Mouse (Mus musculus) stomach, embryonic 14.5 days (tissue): Measurements from ENCODE around the gene Scn4b. TPM values are rescaled to one million over a fixed set of nuclear protein-coding genes. Genes with fewer than 3 reads are reported as not detected.
A peak's percentile ranks its signal among the peaks of the same experiment; 100 is the strongest.

Experiments
- ATAC-seq: fragments of 200-750 bp; cut with Nextera tagmentation; 2 replicates; pipeline ENCODE4 v1.8.0; 2017; ENCODE audit warnings: low read depth, moderate TSS enrichment; ENCODE audit not compliant: insufficient number of reproducible peaks, insufficient read depth, low FRiP score
- H3K27ac ChIP-seq: fragments of 300-500 bp; sonication (generic); 2 replicates; pipeline ENCODE4 v1.5.1; 2014; ENCODE audit warnings: mild to moderate bottlenecking, low read length, moderate library complexity, mixed read lengths
- H3K27me3 ChIP-seq: fragments of 300-500 bp; sonication (generic); 2 replicates; pipeline ENCODE4 v1.6.1; 2014; ENCODE audit warnings: low read length, control low read depth, mixed read lengths; ENCODE audit not compliant: control insufficient read depth, insufficient read depth
- H3K36me3 ChIP-seq: fragments of 300-500 bp; sonication (generic); 2 replicates; pipeline ENCODE4 v1.6.1; 2014; ENCODE audit warnings: mild to moderate bottlenecking, control low read depth, low read length, moderate library complexity, mixed read lengths; ENCODE audit not compliant: control insufficient read depth, insufficient read depth
- H3K4me1 ChIP-seq: fragments of 300-500 bp; sonication (generic); 2 replicates; pipeline ENCODE4 v1.6.1; 2014; ENCODE audit warnings: low read length, control low read depth, mixed read lengths; ENCODE audit not compliant: control insufficient read depth, insufficient read depth
- H3K4me2 ChIP-seq: fragments of 300-500 bp; sonication (generic); replicated peaks from 2 replicates; pipeline ENCODE4 v1.6.1; 2014; ENCODE audit warnings: low read depth, low read length, control low read depth
- H3K4me3 ChIP-seq: fragments of 300-500 bp; sonication (generic); 2 replicates; pipeline ENCODE4 v1.5.1; 2014; ENCODE audit warnings: low read depth, low read length, control low read depth
- H3K9ac ChIP-seq: fragments of 300-500 bp; sonication (generic); replicated peaks from 2 replicates; pipeline ENCODE4 v1.6.1; 2014; ENCODE audit warnings: low read depth, mild to moderate bottlenecking, control low read depth, low read length, moderate library complexity, mixed read lengths
- H3K9me3 ChIP-seq: fragments of 300-500 bp; sonication (generic); 2 replicates; pipeline ENCODE4 v1.6.1; 2016; ENCODE audit warnings: low read depth, low read length, control low read depth; ENCODE audit not compliant: control insufficient read depth
- WGBS: fragments of 180-500 bp; shearing (Covaris S2); extraction: QIAGEN DNeasy Blood & Tissue Kit; methylation state at CpG from one replicate; pipeline ENCODE4 v1.1.7; 2014; 5-methylcytosine and 5-hydroxymethylcytosine counted together
- polyA plus RNA-seq: library from polyadenylated mRNA; unstranded; fragments of >200 nt; fragmentation: Nextera tagmentation; extraction: Ambion mirVana; gene quantifications from 2 replicates; pipeline ENCODE4 v1.2.1, GENCODE M21; 2014

Scn4b gene
- polyA plus RNA-seq, 1 experiment from 2014 or later: not detected

DNA sequence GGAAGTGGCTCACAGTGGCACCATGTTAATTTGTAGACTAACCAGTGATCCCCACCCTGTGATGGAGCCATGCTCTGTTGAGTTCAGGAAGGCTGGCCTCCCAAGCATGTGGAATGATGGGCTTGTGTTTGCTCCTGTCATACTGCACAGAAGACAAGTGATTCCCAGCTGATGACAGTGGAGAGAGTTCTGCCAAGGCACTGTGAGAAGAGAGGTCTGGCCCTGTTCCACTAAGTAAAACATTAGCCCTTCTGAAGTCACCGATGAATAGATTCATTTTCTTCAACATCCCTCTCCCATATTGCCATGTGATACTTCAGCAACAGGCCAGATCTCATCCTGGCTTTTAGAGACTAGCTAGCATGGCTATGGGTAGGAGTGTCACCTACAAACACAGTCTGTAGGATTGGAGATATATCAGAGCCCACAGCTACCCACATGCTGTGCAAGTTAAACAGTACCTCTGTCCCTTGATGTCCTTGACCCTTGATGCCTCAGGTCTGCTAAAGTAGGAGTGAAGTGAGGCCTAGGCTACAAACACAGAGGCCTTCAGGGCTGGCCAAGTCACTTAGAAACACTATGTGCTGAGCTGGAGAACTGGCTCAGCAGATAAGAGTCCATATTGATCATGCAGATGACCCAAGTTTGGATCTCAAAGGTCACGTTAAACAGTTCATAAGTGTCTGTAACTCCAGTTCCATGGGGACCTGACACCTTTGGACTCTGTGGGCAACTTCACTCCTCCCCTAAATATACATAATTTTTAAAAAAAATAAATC is 32.4 kb upstream of the Scn4b start:
- no peak for ATAC-seq
- Histone ChIP-seq H3K27ac (no peak overlapping the region), H3K4me1 (no peaks in the 10 kb centered on the region), H3K4me3 (no peak overlapping the region), H3K9ac (no peak overlapping the region), H3K27me3 (no peaks in the 10 kb centered on the region), H3K36me3 (no peaks in the 10 kb centered on the region), H3K9me3 (no peaks in the 10 kb centered on the region), H3K4me2 (no peak overlapping the region)
- 83% methylated on average over 2 of the region's 2 CpGs for WGBS

DNA sequence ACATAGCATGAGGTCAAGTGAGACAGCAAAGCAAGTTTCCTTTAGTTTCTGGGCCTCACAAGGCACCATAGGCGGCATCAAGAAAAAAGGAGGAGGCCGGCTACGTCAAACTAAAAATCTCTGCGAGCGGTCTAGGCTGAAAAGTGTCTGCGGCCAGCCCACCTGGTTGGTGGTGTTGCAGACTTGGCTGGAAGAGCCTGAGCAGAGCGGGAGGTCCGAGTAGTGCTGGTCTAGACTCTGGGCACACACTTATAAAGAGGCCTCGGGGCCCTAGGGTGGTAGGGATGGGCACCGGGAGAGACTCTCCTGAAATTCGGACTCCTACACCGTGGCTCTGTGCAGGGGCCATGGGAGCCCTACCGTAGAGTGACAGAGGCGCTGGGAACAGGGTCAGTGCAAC is 22.5 kb upstream of the Scn4b start:
- Histone ChIP-seq H3K27me3 (no peaks in the 10 kb centered on the region), H3K9ac (no peak overlapping the region; the same call in 1 of the 2 replicates), H3K36me3 (no peaks in the 10 kb centered on the region), H3K27ac (no peak overlapping the region), H3K4me2 (peak overlapping the region; percentile 58), H3K9me3 (no peaks in the 10 kb centered on the region), H3K4me3 (peak overlapping the region; percentile 28; the same call in 1 of the 2 replicates), H3K4me1 (peaks cover 8% of the 10 kb centered on the region; the same call in 1 of the 2 replicates)
- peak; percentile 66; the same call in 1 of the 2 replicates for ATAC-seq
- WGBS: 3% methylated on average over 14 of the region's 14 CpGs

DNA sequence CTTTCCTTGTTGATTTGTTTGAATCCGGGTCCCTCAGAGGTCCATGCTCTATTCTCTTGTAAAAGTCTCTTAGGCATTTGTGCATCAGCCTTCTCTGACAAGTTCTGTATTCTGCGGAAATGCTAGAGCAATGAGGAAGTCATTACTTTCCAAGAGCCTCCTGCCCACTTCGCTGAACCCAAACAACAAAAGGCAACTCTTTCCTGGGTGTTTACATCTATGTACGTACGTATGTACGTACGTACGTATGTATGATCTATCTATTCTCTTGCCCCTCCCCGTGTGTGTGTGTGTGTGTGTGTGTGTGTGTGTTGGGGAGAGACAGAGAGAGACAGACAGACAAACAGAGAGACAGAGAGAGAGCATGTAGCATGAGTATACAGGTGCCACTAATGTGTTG is 21.4 kb upstream of the Scn4b start:
- Histone ChIP-seq H3K9ac (no peak overlapping the region), H3K27ac (no peak overlapping the region), H3K27me3 (no peaks in the 10 kb centered on the region), H3K9me3 (no peaks in the 10 kb centered on the region), H3K36me3 (no peaks in the 10 kb centered on the region), H3K4me1 (peaks cover 8% of the 10 kb centered on the region; the same call in 1 of the 2 replicates), H3K4me2 (no peak overlapping the region), H3K4me3 (no peak overlapping the region)
- WGBS: 54% methylated on average over 9 of the region's 9 CpGs
- no peak for ATAC-seq

DNA sequence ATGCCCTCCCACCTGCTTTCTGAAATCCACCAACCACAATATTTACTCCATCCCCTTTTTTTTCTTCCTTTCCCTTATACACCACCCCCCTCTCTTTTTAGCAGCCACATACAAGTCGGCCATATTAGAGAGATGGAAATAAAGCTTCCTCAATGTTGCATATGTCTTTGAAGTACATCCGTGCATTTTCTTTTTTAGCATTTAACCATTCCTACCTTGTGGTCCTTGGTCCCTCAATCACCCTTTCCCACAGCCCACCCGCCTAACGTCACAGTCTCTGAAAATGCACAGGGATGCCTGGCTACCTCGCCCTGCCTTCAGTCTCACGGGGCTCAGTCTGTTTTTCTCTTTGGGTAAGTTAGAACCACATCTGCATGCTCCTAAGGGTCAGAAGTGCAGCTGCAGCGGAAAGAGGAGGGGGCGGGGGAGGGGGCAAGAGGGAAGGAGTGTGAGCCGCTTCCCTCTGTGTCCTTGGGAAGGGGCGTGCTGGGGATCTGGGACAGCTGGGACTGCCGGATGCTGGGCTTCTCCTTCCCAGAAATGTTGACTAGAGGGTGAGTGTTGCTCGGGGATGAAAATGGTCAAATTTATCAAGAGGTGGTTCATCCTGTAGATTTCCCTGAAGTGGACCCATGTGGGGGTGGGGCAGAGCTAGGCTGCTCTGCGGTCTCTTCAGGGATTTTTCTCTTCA is 20.3 kb upstream of the Scn4b start, which contains the start of gene Scn2b:
Gene Scn2b (plus strand): TSS at position 42 of the 691 bp plus-strand sequence.
- 2% methylated on average over 13 of the region's 13 CpGs for WGBS
- H3K36me3 ChIP-seq: no peaks in the 10 kb centered on the region
- H3K4me1 ChIP-seq: peaks cover 16% of the 10 kb centered on the region; the same call in 1 of the 2 replicates
- H3K9ac ChIP-seq: peak within 1 kb of the TSS; percentile 58
- H3K27ac ChIP-seq: peak within 1 kb of the TSS; percentile 89
- no peaks in the 10 kb centered on the region for H3K27me3 ChIP-seq
- H3K9me3 ChIP-seq: no peaks in the 10 kb centered on the region
- H3K4me3 ChIP-seq: peak within 1 kb of the TSS; percentile 67
- peak within 1 kb of the TSS; percentile 78 for H3K4me2 ChIP-seq
- ATAC-seq: peak; percentile 63; the same call in 1 of the 2 replicates

DNA sequence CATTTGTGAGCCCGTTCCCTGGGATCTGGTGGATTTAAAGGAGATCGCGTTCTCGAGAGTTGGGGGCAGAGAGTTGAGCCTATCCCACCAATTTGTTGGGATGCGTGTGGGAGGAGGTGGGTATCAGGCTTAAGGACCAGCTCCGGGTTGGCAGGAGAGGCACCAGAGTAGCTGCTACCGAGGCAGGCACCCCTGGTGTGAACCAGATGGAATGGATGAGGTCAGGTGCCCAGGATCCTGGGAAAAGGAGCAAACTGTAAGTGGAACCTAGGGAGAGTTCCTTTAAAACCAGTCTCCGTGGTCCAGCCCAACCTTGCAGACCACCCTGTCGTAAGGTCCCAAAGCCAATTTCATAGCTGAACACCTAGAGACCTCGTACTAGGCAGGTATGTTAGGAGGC is 19.6 kb upstream of the Scn4b start:
- Histone ChIP-seq H3K4me2 (peak overlapping the region; percentile 78), H3K9me3 (no peaks in the 10 kb centered on the region), H3K4me1 (peaks cover 16% of the 10 kb centered on the region; the same call in 1 of the 2 replicates), H3K27me3 (no peaks in the 10 kb centered on the region), H3K27ac (no peak overlapping the region), H3K4me3 (peak overlapping the region; percentile 67), H3K9ac (peak overlapping the region; percentile 58; the same call in 1 of the 2 replicates), H3K36me3 (no peaks in the 10 kb centered on the region)
- 20% methylated on average over 10 of the region's 10 CpGs for WGBS
- no peak for ATAC-seq

DNA sequence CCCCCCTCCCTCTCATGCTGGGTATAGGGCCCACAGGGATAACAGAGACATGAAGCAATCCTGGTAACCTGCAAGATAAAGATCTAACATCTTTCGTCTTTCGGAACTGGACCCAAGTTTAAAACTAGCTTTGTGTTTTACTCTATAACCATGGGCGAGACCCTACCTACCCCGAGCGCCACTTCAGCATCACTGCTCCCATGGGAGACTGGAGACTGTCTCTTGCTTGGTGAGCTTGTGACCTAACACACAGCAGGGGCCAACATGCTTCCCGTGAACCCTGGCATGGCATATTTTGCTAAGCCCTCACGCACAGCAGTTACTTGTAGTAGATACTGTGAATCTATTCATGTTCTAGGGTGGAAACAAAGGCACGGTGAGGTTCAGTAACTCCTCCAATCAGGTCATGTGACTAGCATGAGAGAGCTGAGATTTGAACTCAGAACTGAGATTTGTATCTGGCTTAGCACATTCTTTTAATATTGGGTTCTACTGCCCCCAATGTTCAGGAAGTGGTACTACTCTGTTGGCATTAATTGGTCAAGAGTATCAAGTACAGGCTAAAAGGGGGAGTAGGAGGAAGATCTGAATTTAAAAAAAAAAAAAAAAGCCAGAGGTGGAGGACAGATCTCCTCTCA is 18.8 kb upstream of the Scn4b start:
- H3K9ac ChIP-seq: no peak overlapping the region
- peaks cover 16% of the 10 kb centered on the region; the same call in 1 of the 2 replicates for H3K4me1 ChIP-seq
- H3K27ac ChIP-seq: no peak overlapping the region
- no peaks in the 10 kb centered on the region for H3K36me3 ChIP-seq
- no peaks in the 10 kb centered on the region for H3K27me3 ChIP-seq
- ATAC-seq: no peak
- no peaks in the 10 kb centered on the region for H3K9me3 ChIP-seq
- H3K4me3 ChIP-seq: no peak overlapping the region
- peak overlapping the region; percentile 78; the same call in 1 of the 2 replicates for H3K4me2 ChIP-seq
- 89% methylated on average over 8 of the region's 8 CpGs for WGBS

DNA sequence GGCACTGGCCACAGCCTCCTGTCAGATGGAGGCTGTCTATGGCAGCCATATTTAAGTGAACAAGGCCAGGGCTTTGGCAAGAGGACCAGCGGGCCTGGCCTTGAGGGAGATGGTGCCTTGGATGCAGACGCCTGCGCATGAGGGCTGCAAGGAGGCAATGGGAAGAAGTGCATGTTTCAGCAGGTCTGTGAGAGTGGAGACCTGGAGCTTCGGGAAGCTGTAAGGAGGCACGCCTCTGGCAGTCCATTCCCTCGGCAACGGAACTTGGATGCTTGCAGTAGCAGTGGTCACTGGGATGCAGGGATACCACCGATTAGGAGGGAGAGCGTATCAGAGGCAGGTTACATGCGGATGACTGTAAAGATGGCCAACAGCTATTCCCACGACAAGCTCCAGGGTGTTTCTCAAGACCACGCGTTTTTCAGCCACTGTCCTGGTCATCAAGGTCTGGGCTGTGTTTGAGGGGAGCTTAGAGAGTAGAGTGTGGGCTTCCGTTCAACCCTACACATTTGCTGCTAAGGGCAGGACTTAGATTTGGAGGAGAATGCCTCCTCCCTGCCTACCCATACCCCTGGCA is 18.2 kb upstream of the Scn4b start:
- Histone ChIP-seq H3K9me3 (no peaks in the 10 kb centered on the region), H3K36me3 (no peaks in the 10 kb centered on the region), H3K4me3 (no peak overlapping the region), H3K9ac (no peak overlapping the region), H3K4me1 (peaks cover 16% of the 10 kb centered on the region; the same call in 1 of the 2 replicates), H3K27me3 (no peaks in the 10 kb centered on the region), H3K27ac (no peak overlapping the region), H3K4me2 (no peak overlapping the region)
- WGBS: 88% methylated on average over 14 of the region's 14 CpGs
- ATAC-seq: no peak

DNA sequence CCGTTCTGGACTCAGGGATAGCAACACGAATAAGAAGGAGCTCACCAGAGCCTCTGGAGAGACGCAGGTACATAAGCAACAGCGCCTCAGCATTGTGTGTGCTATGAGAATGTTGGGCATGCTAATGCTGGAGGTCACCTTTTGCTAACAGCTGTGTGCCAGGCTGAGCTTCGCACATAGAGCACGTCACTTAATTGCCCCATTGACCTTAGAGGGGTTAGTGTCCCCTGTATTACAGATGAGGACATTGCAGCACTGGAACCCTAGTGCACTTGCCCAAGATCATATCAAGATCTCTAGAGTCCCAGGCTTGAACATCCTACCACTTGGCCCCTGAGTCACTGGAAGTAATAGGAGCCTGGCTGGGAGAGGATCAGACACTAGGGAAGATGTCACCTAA is 17.6 kb upstream of the Scn4b start:
- Histone ChIP-seq H3K4me3 (no peak overlapping the region), H3K4me2 (no peak overlapping the region), H3K4me1 (peaks cover 11% of the 10 kb centered on the region; the same call in 1 of the 2 replicates), H3K36me3 (no peaks in the 10 kb centered on the region), H3K9ac (no peak overlapping the region), H3K27ac (no peak overlapping the region), H3K9me3 (no peaks in the 10 kb centered on the region), H3K27me3 (no peaks in the 10 kb centered on the region)
- no peak for ATAC-seq
- WGBS: 85% methylated on average over 6 of the region's 6 CpGs
